Mouse (Mus musculus): ENCODE data around the gene AC131692.1. TPM values are rescaled to one million over a fixed set of nuclear protein-coding genes. Genes with fewer than 3 reads are reported as not detected.

Gene AC131692.1
- polyA plus RNA-seq, 1 experiment from 2014 or later, result 0.56 TPM

DNA sequence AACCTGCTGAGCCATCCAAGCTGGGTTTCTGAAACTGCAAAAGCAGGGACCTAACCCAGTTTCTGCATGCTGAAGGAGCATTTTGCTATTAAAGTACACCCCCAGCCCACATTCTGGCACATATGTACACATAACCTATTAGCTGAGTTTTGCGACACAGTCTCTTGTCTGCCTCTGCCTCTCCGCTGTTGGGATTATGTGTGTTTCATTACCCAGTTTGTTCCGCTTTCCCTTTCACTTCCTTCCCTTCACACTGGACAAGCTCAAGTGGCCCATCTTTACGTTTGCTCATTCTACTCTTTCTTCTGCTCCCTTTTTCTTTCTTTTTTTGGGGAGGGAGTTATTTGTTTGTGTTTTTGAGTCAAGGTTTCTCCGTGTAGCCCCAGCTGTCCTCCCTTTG is 20.3 kb upstream of the AC131692.1 start:
- no peak for DNase-seq (ENCODE audit: low spot score)
- Histone ChIP-seq H3K9me3 (replicated peaks) (no peaks in the 10 kb centered on the region), H3K36me3 (peaks cover 58% of the 10 kb centered on the region), H3K27me3 (ENCODE audit: low read depth, poor library complexity, severe bottlenecking) (no peaks in the 10 kb centered on the region), H3K4me1 (peaks cover 13% of the 10 kb centered on the region), H3K4me3 (no peak overlapping the region), H3K27ac (no peak overlapping the region)
- 94% methylated on average over 5 of the region's 5 CpGs for WGBS

DNA sequence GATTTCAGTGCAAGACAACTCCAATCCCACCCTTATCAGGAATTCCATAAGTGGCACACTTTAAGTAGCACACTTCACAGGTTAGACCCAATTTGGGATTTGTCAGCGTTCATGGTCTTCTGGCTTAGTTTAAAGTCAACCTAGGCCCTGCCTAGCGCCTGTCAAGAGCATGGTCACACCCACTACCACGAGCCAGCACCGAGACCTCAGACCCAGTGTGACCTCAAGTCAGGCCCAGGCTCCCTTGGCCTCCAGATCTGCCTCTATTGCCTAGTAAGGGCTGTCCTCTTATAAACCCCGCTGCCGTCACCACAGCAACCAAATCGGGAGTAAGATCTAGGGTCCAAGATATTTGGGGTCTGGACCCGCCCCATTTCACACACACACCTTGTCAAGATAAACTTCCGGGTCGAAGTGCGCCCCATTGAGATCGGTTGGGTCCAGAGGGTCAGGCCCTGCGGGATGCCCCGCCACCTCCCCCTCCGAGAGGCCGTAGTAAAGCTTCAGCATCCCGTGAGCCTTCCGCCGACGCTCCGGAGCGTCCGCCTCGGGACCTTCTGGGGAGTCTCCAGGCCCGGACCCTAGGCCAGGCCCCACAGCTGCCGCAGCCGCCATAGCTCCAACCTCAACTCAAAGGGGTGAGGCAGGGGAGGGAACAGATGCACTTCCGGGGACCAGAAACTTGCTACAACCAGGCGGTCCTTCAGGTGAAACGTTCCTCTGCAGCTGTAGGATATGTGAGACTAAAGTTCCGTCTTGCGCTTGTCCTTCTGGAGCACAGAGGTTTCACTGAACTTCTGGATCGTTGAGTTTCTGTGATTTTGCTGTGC is 17.4 kb upstream of the AC131692.1 start, which contains the start of gene Vps51:
TSS of gene Vps51 (minus strand) at position 668 of the 830 bp plus-strand sequence.
- Histone ChIP-seq H3K9me3 (replicated peaks) (no peaks in the 10 kb centered on the region), H3K27me3 (ENCODE audit: low read depth, poor library complexity, severe bottlenecking) (no peaks in the 10 kb centered on the region), H3K4me1 (peaks cover 13% of the 10 kb centered on the region), H3K36me3 (peaks cover 54% of the 10 kb centered on the region), H3K27ac (peak within 1 kb of the TSS; percentile 92), H3K4me3 (peak within 1 kb of the TSS; percentile 78)
- DNase-seq (ENCODE audit: low spot score), result peak; percentile 83
- 1% methylated on average over 33 of the region's 33 CpGs for WGBS

DNA sequence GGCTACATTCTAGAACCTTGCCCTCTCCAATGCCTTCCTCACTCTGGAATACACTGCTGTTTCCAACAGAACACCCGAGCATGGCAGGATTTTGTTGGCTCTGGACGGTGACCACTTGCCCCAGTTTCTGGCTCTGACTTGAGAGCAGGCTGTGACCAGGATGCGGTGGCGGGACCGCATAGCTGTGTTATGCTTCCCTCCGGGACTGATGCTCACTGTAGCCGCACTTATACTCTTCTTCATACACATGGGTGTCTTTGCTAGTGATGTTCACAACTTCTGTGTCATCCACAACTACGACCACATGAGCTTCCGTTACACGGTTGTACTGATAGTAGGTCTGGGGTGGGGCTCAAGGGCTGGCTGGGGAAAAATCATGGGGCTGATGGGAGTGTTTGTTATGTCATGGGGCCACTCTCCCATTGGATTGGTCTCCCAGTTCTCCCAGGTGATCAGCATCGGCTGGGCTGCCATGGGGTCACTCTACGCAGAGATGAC is 14.2 kb upstream of the AC131692.1 start, which contains the start of gene Tmem262:
TSS of gene Tmem262 (plus strand) at position 51 of the 498 bp plus-strand sequence.
- DNase-seq (ENCODE audit: low spot score), result no peak
- Histone ChIP-seq H3K27me3 (ENCODE audit: low read depth, poor library complexity, severe bottlenecking) (no peaks in the 10 kb centered on the region), H3K27ac (no peak within 1 kb of the TSS), H3K36me3 (peaks cover 45% of the 10 kb centered on the region), H3K4me3 (no peak within 1 kb of the TSS), H3K4me1 (peaks cover 24% of the 10 kb centered on the region), H3K9me3 (replicated peaks) (no peaks in the 10 kb centered on the region)
- WGBS, result 95% methylated on average over 12 of the region's 12 CpGs

DNA sequence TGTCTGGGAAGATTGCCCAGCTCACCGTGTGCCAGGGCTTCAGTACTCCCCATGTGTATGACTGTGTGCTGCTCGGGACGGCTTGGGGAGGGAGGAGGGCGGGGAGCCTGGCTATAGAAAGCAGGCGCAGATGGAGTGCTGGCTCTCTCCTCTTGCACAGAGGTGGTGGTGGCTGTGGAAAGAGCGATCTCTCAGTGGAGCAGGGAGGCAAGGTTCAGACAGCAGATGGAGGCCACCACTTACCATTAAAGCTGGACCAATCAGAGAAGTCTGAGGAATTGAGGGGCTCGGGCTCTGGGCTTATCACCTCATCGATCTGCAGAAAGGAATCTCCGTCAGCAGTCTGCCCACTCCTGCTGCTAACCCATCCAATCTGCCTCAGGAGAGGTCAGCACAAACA is 12.1 kb upstream of the AC131692.1 start, which contains the start of gene Gm28374:
TSS of gene Gm28374 (minus strand) at position 101 of the 400 bp plus-strand sequence.
- Histone ChIP-seq H3K27me3 (ENCODE audit: low read depth, poor library complexity, severe bottlenecking) (no peaks in the 10 kb centered on the region), H3K27ac (no peak within 1 kb of the TSS), H3K4me1 (peaks cover 24% of the 10 kb centered on the region), H3K4me3 (no peak within 1 kb of the TSS; the same call in 1 of the 2 replicates), H3K9me3 (replicated peaks) (no peaks in the 10 kb centered on the region), H3K36me3 (peaks cover 54% of the 10 kb centered on the region)
- DNase-seq (ENCODE audit: low spot score), result no peak
- WGBS, result 88% methylated on average over 9 of the region's 9 CpGs

- under 1% methylated on average over 58 of the region's 58 CpGs for WGBS
- Histone ChIP-seq H3K27ac (peak within 1 kb of the TSS; percentile 84), H3K27me3 (ENCODE audit: low read depth, poor library complexity, severe bottlenecking) (no peaks in the 10 kb centered on the region), H3K36me3 (peaks cover 76% of the 10 kb centered on the region), H3K4me1 (peaks cover 18% of the 10 kb centered on the region), H3K9me3 (replicated peaks) (no peaks in the 10 kb centered on the region), H3K4me3 (peak within 1 kb of the TSS; percentile 74)
- peak; percentile 98 for DNase-seq (ENCODE audit: low spot score)
Observed at GRCm38 (mm10) chr19:6084478-6085248, 9.6 kb upstream of the AC131692.1 start, which contains the start of the genes Zfpl1 and Cdca5. Gene Zfpl1 (minus strand): TSS chr19:6084956. Gene Cdca5 (plus strand): TSS chr19:6084983.

DNA sequence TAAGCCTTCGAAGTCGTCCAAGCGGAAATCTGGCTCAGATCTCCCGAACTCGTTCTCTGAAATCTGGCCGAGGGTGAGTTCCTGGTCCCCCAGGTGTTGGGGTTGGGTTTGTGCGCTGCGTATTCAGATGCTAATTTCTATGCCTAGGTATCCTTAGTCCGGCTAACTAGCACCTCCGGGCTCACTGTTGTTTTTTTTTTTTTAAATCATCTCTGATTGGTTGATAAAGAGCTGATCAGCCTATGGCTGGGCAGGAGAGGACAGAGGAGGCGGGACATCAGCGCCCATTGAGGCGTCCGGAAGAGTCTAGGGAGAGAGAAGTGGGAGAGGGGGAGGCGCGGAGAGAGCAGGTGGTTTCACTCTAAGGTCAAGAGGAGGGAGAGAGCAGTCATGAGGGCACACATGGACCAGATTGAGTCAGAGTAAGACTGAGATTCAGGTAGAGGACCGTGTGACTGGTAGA is 8.8 kb upstream of the AC131692.1 start:
- Histone ChIP-seq H3K36me3 (peaks cover 76% of the 10 kb centered on the region), H3K4me3 (peak overlapping the region; percentile 74), H3K27me3 (ENCODE audit: low read depth, poor library complexity, severe bottlenecking) (no peaks in the 10 kb centered on the region), H3K4me1 (peaks cover 18% of the 10 kb centered on the region), H3K27ac (peak overlapping the region; percentile 84), H3K9me3 (replicated peaks) (no peaks in the 10 kb centered on the region)
- peak; percentile 72 for DNase-seq (ENCODE audit: low spot score)
- 1% methylated on average over 17 of the region's 17 CpGs for WGBS

- H3K9me3 ChIP-seq (replicated peaks), result no peaks in the 10 kb centered on the region
- no peak overlapping the region for H3K4me3 ChIP-seq
- WGBS, result 94% methylated on average over 13 of the region's 13 CpGs
- peaks cover 13% of the 10 kb centered on the region for H3K4me1 ChIP-seq
- no peak for DNase-seq (ENCODE audit: low spot score)
- no peak overlapping the region for H3K27ac ChIP-seq
- no peaks in the 10 kb centered on the region for H3K27me3 ChIP-seq (ENCODE audit: low read depth, poor library complexity, severe bottlenecking)
- H3K36me3 ChIP-seq, result peaks cover 79% of the 10 kb centered on the region
Observed at GRCm38 (mm10) chr19:6088841-6089240, 5.4 kb upstream of the AC131692.1 start.

DNA sequence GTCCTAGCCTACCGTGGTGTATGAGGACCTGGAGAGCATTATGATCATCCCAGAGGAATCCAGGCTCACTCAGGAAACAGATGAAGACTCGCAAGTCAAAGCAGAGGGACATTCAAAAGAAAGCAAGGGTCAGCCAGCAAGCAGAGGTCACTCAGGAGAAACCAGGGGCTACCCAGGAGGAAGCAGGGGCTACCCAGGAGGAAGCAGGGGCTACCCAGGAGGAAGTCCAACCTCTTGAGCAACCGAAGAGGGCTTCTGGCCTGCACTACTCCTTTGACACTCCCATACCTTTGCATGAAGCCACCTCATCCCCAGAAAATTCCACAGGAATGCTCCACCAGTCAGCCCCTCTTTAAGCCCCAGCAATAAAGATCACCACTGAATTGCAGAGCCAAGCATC is 3.6 kb downstream of the AC131692.1 start:
- no peaks in the 10 kb centered on the region for H3K27me3 ChIP-seq (ENCODE audit: low read depth, poor library complexity, severe bottlenecking)
- no peaks in the 10 kb centered on the region for H3K9me3 ChIP-seq (replicated peaks)
- 0 out of 2 replicates have a peak, but pooled peaks cover 4% of the 10 kb centered on the region for H3K4me1 ChIP-seq
- peaks cover 70% of the 10 kb centered on the region for H3K36me3 ChIP-seq
- no peak overlapping the region for H3K27ac ChIP-seq
- H3K4me3 ChIP-seq, result no peak overlapping the region
- DNase-seq (ENCODE audit: low spot score), result no peak
- WGBS, result 89% methylated on average over 3 of the region's 3 CpGs

DNA sequence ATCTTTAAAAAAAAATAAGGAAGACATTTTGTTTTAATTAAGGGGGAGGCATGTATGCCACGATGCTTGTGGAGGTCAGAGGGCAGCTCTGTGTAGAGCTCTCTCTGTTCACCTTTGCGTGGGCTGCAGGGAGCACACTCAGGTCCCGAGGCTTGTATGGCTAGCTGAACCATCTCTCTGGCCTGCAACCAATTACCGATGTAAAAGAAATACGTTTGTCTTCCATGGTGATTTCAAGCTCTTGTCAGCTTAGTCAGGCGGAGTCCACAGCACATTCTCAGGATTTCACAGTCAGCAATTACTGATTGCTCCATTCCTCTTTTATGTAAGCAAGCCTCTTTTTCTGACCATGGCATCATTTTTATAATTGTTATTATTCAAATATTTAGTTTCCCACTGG is 7.0 kb downstream of the AC131692.1 start:
- 29% methylated on average over 6 of the region's 6 CpGs for WGBS
- Histone ChIP-seq H3K9me3 (replicated peaks) (no peaks in the 10 kb centered on the region), H3K27ac (no peak overlapping the region), H3K4me1 (peaks cover 12% of the 10 kb centered on the region), H3K36me3 (peaks cover 42% of the 10 kb centered on the region), H3K27me3 (ENCODE audit: low read depth, poor library complexity, severe bottlenecking) (no peaks in the 10 kb centered on the region), H3K4me3 (no peak overlapping the region)
- DNase-seq (ENCODE audit: low spot score), result no peak

DNA sequence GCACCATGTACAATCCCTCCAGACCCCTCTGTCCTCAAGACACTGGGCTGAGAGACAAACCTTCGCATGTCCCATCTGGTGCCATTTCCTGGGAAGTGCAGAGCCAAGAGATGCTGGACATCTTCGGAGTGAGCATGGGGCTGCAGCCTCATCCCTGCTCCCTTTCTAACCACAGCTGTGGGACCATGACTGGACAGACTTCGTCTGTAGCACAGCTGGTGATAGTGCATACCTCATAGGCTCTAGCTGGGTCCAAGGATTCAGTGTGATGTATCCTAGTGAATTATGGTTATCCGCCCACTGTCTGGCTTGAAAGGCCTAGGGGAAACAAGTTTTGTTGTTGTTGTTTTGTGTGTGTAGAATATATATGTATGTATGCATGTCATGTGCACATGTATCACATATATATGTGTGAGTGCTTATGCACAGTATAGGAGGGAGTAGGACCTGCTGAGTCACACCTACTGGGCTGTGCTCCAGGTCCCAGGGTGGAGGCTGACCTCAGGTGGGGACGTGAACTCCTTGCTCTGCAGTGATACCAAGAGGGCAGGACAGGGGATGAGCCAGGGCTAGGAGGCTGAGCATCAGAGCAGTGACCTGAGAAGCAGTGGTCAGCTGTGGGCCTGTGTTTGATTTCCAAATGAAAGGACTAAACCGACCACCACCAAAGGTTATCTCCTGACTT is 8.1 kb downstream of the AC131692.1 start:
- Histone ChIP-seq H3K4me3 (no peak overlapping the region), H3K27me3 (ENCODE audit: low read depth, poor library complexity, severe bottlenecking) (no peaks in the 10 kb centered on the region), H3K4me1 (peaks cover 20% of the 10 kb centered on the region), H3K9me3 (replicated peaks) (no peaks in the 10 kb centered on the region), H3K36me3 (peaks cover 36% of the 10 kb centered on the region), H3K27ac (no peak overlapping the region)
- WGBS, result 83% methylated on average over 6 of the region's 6 CpGs
- no peak for DNase-seq (ENCODE audit: low spot score)

GRCm38 (mm10) chr19:6104476-6104875 is 10.3 kb downstream of the AC131692.1 start:
- no peak for DNase-seq (ENCODE audit: low spot score)
- Histone ChIP-seq H3K9me3 (replicated peaks) (no peaks in the 10 kb centered on the region), H3K27me3 (ENCODE audit: low read depth, poor library complexity, severe bottlenecking) (no peaks in the 10 kb centered on the region), H3K27ac (no peak overlapping the region), H3K4me3 (no peak overlapping the region), H3K36me3 (peaks cover 20% of the 10 kb centered on the region), H3K4me1 (peaks cover 20% of the 10 kb centered on the region)
- 81% methylated on average over 4 of the region's 4 CpGs for WGBS

- H3K4me1 ChIP-seq, result peaks cover 20% of the 10 kb centered on the region
- 89% methylated on average over 7 of the region's 7 CpGs for WGBS
- H3K4me3 ChIP-seq, result no peak within 1 kb of the TSS
- H3K36me3 ChIP-seq, result peaks cover 10% of the 10 kb centered on the region
- H3K27me3 ChIP-seq (ENCODE audit: low read depth, poor library complexity, severe bottlenecking), result no peaks in the 10 kb centered on the region
- H3K27ac ChIP-seq, result no peak within 1 kb of the TSS
- H3K9me3 ChIP-seq (replicated peaks), result no peaks in the 10 kb centered on the region
- no peak for DNase-seq (ENCODE audit: low spot score)
Observed at GRCm38 (mm10) chr19:6105586-6105985, 11.4 kb downstream of the AC131692.1 start, which contains the start of gene Naaladl1. Gene Naaladl1 (plus strand): TSS chr19:6105782.

Data from limb, embryonic 10.5 days (tissue).